Mouse (Mus musculus): ENCODE data around the gene Gm10309. TPM values are rescaled to one million over a fixed set of nuclear protein-coding genes. Genes with fewer than 3 reads are reported as not detected.

Gene Gm10309
- polyA plus RNA-seq, 1 experiment: not detected

GRCm38 (mm10) chr17:86535827-86536656 lies 31.0 kb upstream of the Gm10309 start:
- no peaks in the 10 kb centered on the region for H3K9me3 ChIP-seq (replicated peaks; ENCODE audit: control insufficient read depth, insufficient read depth, low read length, poor library complexity, severe bottlenecking)
- no peaks in the 10 kb centered on the region for H3K4me1 ChIP-seq (ENCODE audit: control insufficient read depth, insufficient read depth, low read length)
- H3K36me3 ChIP-seq (ENCODE audit: control insufficient read depth, insufficient read depth, low read length, poor library complexity, severe bottlenecking): no peaks in the 10 kb centered on the region
- no peak overlapping the region for H3K9ac ChIP-seq (ENCODE audit: low read depth, poor library complexity, severe bottlenecking)
- H3K4me3 ChIP-seq (ENCODE audit: low read depth, low read length): no peak overlapping the region
- no peak overlapping the region for H3K27ac ChIP-seq (ENCODE audit: insufficient read depth, low read length)
- TF ChIP-seq CTCF (IDR thresholded peaks at IDR 0.05; ENCODE audit: low read depth, low read length) (no peak), POLR2A (IDR thresholded peaks at IDR 0.05; ENCODE audit: insufficient read depth, low read length) (no peak), EP300 (IDR thresholded peaks at IDR 0.05; ENCODE audit: insufficient read depth, low read depth, low read length) (no peak)
- no peaks in the 10 kb centered on the region for H3K27me3 ChIP-seq (ENCODE audit: control insufficient read depth, insufficient read depth, low read length, poor library complexity, severe bottlenecking)

DNA sequence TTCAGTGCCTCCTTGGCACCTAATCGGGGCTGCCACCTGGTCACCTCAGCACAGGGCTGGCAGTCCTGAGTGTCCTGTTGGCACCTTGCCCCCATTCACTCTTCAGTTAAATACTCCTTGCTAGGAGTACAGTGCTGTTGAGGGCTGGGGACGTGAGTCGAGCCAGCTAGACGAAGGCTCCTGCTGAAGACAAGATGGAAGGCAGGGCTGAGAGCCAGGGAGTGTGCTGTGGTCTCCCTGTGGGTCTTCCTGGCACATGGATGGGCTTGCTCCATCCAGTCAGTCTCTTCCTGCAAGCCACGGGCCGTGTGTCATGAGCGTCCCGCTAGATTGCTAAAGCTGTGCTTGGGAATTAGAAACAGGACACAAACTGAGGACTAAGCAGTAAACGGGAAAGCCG lies 30.1 kb upstream of the Gm10309 start:
- Histone ChIP-seq H3K27ac (ENCODE audit: insufficient read depth, low read length) (no peak overlapping the region), H3K4me3 (ENCODE audit: low read depth, low read length) (no peak overlapping the region), H3K36me3 (ENCODE audit: control insufficient read depth, insufficient read depth, low read length, poor library complexity, severe bottlenecking) (no peaks in the 10 kb centered on the region), H3K4me1 (ENCODE audit: control insufficient read depth, insufficient read depth, low read length) (no peaks in the 10 kb centered on the region), H3K27me3 (ENCODE audit: control insufficient read depth, insufficient read depth, low read length, poor library complexity, severe bottlenecking) (no peaks in the 10 kb centered on the region), H3K9ac (ENCODE audit: low read depth, poor library complexity, severe bottlenecking) (no peak overlapping the region), H3K9me3 (replicated peaks; ENCODE audit: control insufficient read depth, insufficient read depth, low read length, poor library complexity, severe bottlenecking) (no peaks in the 10 kb centered on the region)
- no peak for TF ChIP-seq POLR2A (IDR thresholded peaks at IDR 0.05; ENCODE audit: insufficient read depth, low read length)
- no peak for TF ChIP-seq CTCF (IDR thresholded peaks at IDR 0.05; ENCODE audit: low read depth, low read length)
- TF ChIP-seq EP300 (IDR thresholded peaks at IDR 0.05; ENCODE audit: insufficient read depth, low read depth, low read length): no peak

- no peak overlapping the region for H3K4me3 ChIP-seq (ENCODE audit: low read depth, low read length)
These were observed 28.5 kb upstream of the Gm10309 start for GRCm38 (mm10) chr17:86533549-86533851.

DNA sequence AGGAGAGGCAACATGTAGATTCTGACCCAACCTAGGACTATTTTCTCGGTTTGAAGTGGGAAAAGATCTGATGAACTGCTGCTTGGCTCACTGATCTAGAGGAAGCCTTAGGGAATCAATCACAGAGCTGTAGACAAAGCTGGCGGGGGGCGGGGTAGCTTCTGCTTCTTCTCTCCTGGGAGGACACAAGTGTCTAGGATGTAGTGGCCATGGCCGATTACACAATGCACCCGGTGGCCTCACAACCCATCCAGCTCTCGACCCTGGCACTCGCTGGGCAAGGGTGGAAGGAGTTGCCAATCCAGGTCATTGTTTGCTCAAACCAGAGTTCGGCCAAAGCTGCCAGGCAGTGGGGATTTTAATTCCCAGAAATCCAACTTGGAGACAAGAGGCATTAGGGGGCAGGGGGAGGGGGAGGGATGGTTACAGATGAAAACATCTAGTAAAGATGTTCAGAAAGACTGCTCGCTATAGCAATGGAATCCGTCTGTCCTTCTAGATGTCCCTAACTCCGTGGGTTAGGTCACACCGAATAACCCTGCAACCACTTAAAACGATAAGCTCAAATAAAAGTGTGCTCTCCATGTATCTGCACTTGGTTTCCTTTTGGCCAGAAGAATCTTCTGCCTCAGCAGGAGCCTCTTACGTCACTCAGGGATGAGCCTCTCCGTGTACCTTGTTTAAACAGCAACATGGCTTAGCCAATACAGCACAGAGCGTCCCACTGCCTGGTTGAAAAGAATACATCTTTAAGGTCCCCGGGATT lies 27.9 kb upstream of the Gm10309 start:
- Histone ChIP-seq H3K9me3 (replicated peaks; ENCODE audit: control insufficient read depth, insufficient read depth, low read length, poor library complexity, severe bottlenecking) (no peaks in the 10 kb centered on the region), H3K9ac (ENCODE audit: low read depth, poor library complexity, severe bottlenecking) (no peak overlapping the region), H3K27ac (ENCODE audit: insufficient read depth, low read length) (no peak overlapping the region), H3K27me3 (ENCODE audit: control insufficient read depth, insufficient read depth, low read length, poor library complexity, severe bottlenecking) (no peaks in the 10 kb centered on the region), H3K4me1 (ENCODE audit: control insufficient read depth, insufficient read depth, low read length) (no peaks in the 10 kb centered on the region), H3K36me3 (ENCODE audit: control insufficient read depth, insufficient read depth, low read length, poor library complexity, severe bottlenecking) (no peaks in the 10 kb centered on the region), H3K4me3 (ENCODE audit: low read depth, low read length) (no peak overlapping the region)
- TF ChIP-seq POLR2A (IDR thresholded peaks at IDR 0.05; ENCODE audit: insufficient read depth, low read length) (no peak), EP300 (IDR thresholded peaks at IDR 0.05; ENCODE audit: insufficient read depth, low read depth, low read length) (no peak), CTCF (IDR thresholded peaks at IDR 0.05; ENCODE audit: low read depth, low read length) (no peak)

More at GRCm38 (mm10) chr17:86533549-86533851, 28.5 kb upstream of the Gm10309 start:
- no peaks in the 10 kb centered on the region for H3K27me3 ChIP-seq (ENCODE audit: control insufficient read depth, insufficient read depth, low read length, poor library complexity, severe bottlenecking)
- H3K27ac ChIP-seq (ENCODE audit: insufficient read depth, low read length): no peak overlapping the region
- no peaks in the 10 kb centered on the region for H3K9me3 ChIP-seq (replicated peaks; ENCODE audit: control insufficient read depth, insufficient read depth, low read length, poor library complexity, severe bottlenecking)
- TF ChIP-seq CTCF (IDR thresholded peaks at IDR 0.05; ENCODE audit: low read depth, low read length) (no peak), EP300 (IDR thresholded peaks at IDR 0.05; ENCODE audit: insufficient read depth, low read depth, low read length) (no peak), POLR2A (IDR thresholded peaks at IDR 0.05; ENCODE audit: insufficient read depth, low read length) (no peak)
- no peaks in the 10 kb centered on the region for H3K36me3 ChIP-seq (ENCODE audit: control insufficient read depth, insufficient read depth, low read length, poor library complexity, severe bottlenecking)
- no peak overlapping the region for H3K9ac ChIP-seq (ENCODE audit: low read depth, poor library complexity, severe bottlenecking)
- no peaks in the 10 kb centered on the region for H3K4me1 ChIP-seq (ENCODE audit: control insufficient read depth, insufficient read depth, low read length)

DNA sequence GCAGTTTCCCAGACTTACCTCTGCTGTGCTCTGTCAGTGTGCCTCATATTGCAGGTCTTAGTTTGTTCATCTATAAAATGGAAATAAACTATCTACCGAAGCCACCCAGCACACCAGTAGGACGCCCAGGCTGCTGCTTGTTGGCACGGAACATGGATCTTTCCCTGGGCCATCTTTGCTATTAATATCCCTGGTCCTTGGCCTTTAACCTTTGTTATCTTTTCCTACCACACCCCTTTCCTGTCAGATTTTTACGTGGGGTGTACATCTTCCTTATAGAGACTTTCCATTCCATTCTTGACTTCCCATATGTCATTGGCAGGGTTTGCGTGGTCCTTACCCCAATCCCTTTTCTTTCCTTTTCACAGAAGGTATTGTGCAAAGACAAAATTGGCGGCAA lies 26.2 kb upstream of the Gm10309 start:
- H3K27me3 ChIP-seq (ENCODE audit: control insufficient read depth, insufficient read depth, low read length, poor library complexity, severe bottlenecking): no peaks in the 10 kb centered on the region
- no peak for TF ChIP-seq EP300 (IDR thresholded peaks at IDR 0.05; ENCODE audit: insufficient read depth, low read depth, low read length)
- no peak for TF ChIP-seq POLR2A (IDR thresholded peaks at IDR 0.05; ENCODE audit: insufficient read depth, low read length)
- no peaks in the 10 kb centered on the region for H3K9me3 ChIP-seq (replicated peaks; ENCODE audit: control insufficient read depth, insufficient read depth, low read length, poor library complexity, severe bottlenecking)
- no peak overlapping the region for H3K9ac ChIP-seq (ENCODE audit: low read depth, poor library complexity, severe bottlenecking)
- no peak overlapping the region for H3K4me3 ChIP-seq (ENCODE audit: low read depth, low read length)
- H3K4me1 ChIP-seq (ENCODE audit: control insufficient read depth, insufficient read depth, low read length): no peaks in the 10 kb centered on the region
- no peak overlapping the region for H3K27ac ChIP-seq (ENCODE audit: insufficient read depth, low read length)
- H3K36me3 ChIP-seq (ENCODE audit: control insufficient read depth, insufficient read depth, low read length, poor library complexity, severe bottlenecking): no peaks in the 10 kb centered on the region

GRCm38 (mm10) chr17:86529411-86529810 lies 24.4 kb upstream of the Gm10309 start:
- Histone ChIP-seq H3K27ac (ENCODE audit: insufficient read depth, low read length) (no peak overlapping the region), H3K9me3 (replicated peaks; ENCODE audit: control insufficient read depth, insufficient read depth, low read length, poor library complexity, severe bottlenecking) (no peaks in the 10 kb centered on the region)
- TF ChIP-seq POLR2A (IDR thresholded peaks at IDR 0.05; ENCODE audit: insufficient read depth, low read length): no peak
- TF ChIP-seq EP300 (IDR thresholded peaks at IDR 0.05; ENCODE audit: insufficient read depth, low read depth, low read length): no peak
- TF ChIP-seq CTCF (IDR thresholded peaks at IDR 0.05; ENCODE audit: low read depth, low read length): no peak

More at GRCm38 (mm10) chr17:86529411-86529810, 24.4 kb upstream of the Gm10309 start:
- Histone ChIP-seq H3K4me1 (ENCODE audit: control insufficient read depth, insufficient read depth, low read length) (no peaks in the 10 kb centered on the region), H3K36me3 (ENCODE audit: control insufficient read depth, insufficient read depth, low read length, poor library complexity, severe bottlenecking) (no peaks in the 10 kb centered on the region), H3K4me3 (ENCODE audit: low read depth, low read length) (no peak overlapping the region), H3K27me3 (ENCODE audit: control insufficient read depth, insufficient read depth, low read length, poor library complexity, severe bottlenecking) (no peaks in the 10 kb centered on the region), H3K9ac (ENCODE audit: low read depth, poor library complexity, severe bottlenecking) (no peak overlapping the region)

Measured in ES-Bruce4 (cell line).